Mouse (Mus musculus): ENCODE results near the gene Sdhaf2. TPM values are rescaled to one million over a fixed set of nuclear protein-coding genes. Genes with fewer than 3 reads are reported as not detected.

Gene Sdhaf2
- polyA plus RNA-seq, 1 experiment from 2014 or later: 61.0 TPM

DNA sequence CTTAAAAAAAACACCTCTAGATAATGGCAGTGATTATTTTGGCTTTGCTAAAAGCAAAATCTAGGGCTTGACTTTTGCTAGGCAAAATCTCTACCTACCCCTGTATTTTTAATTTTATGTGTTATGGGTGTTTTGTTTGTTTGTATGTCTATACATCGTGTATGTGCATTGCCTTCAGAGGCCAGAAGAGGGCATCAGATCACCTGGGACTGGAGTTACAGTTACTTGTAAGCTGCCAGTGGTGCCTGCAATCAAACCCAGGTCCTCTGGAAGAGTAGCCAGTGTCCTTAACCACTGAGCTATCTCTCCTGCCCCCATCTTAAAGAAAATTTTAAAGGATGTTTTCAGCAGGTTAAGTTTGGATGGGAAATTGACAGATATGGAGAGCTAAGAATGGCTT lies 4.1 kb upstream of the Sdhaf2 start:
- Histone ChIP-seq H3K9ac (no peak overlapping the region), H3K27me3 (replicated peaks) (no peaks in the 10 kb centered on the region), H3K36me3 (replicated peaks) (peaks cover 38% of the 10 kb centered on the region), H3K4me2 (no peak overlapping the region), H3K9me3 (no peaks in the 10 kb centered on the region), H3K27ac (no peak overlapping the region), H3K4me1 (peaks cover 22% of the 10 kb centered on the region), H3K4me3 (no peak overlapping the region)
- ATAC-seq (replicated peaks): no peak
- WGBS: 100% methylated on average over 1 of the region's 1 CpGs

DNA sequence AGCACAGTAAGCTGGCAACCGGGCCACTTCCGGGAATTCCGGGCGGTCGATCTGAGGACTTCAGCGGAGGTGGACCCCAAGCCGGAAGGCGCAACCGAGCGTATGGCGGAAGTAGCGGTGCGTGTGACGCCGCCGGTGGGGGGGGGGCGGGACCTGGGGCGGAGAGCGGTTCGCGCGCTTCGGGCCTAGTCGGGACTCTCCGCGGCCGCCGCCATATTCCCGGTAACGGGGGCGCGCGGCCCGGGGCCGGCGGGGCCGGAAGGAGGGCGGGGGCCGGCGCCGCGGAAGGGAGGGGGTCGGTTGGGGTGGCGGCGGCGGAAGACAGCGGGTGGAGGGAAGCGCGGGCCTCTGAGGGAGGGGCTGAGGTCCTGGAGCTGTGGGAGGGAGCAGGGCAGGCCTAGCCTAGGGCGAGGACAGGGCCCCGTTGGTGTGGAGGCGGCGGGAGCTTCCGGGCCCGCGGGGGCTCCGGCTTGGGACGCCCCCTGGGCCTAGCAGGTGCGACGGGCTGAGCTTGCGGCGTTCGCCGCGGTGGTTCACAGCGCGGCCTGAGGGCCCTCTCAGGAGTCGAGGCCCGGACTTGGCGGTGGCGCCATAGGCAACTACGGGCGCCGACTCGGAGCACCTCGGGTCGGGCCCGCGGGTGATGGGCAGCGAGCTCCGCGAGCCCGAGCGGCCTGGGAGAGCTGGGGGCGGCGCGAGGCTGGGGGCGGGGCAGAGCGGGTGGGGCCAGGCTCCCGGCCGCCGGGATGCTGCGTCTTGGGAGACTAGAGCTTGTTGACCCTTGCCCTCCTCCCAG lies 638 bp downstream of the Sdhaf2 start, which contains the start of gene Cpsf7:
Gene Cpsf7, plus strand, starts transcription at position 161 of the 796 bp plus-strand sequence.
- no peaks in the 10 kb centered on the region for H3K9me3 ChIP-seq
- WGBS: under 1% methylated on average over 80 of the region's 93 CpGs
- peak within 1 kb of the TSS; percentile 93 for H3K9ac ChIP-seq
- peak within 1 kb of the TSS; percentile 95 for H3K27ac ChIP-seq
- H3K4me1 ChIP-seq: peaks cover 33% of the 10 kb centered on the region
- peak within 1 kb of the TSS; percentile 83 for H3K4me2 ChIP-seq
- ATAC-seq (replicated peaks): peak; percentile 95
- H3K27me3 ChIP-seq (replicated peaks): no peaks in the 10 kb centered on the region
- peak within 1 kb of the TSS; percentile 82 for H3K4me3 ChIP-seq
- H3K36me3 ChIP-seq (replicated peaks): 0 out of 2 replicates have a peak, but pooled peaks cover 7% of the 10 kb centered on the region

DNA sequence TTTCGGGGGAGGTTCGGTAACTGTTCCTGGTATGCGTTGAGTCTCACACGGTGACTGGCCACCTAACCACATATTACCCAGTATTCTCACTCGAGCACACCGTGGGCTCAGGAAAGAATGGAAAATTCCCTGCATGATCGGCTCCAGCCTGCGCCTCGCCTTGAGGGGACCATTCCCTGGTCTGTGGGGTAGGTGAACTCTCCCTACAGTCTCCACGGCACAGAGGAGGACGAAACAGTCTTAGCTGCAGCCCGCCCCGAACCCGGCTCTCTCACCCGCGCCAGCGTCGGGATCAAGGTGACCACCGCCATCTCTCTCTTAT lies 1.2 kb downstream of the Sdhaf2 start:
- Histone ChIP-seq H3K4me2 (peak overlapping the region; percentile 83), H3K36me3 (replicated peaks) (0 out of 2 replicates have a peak, but pooled peaks cover 3% of the 10 kb centered on the region)

DNA sequence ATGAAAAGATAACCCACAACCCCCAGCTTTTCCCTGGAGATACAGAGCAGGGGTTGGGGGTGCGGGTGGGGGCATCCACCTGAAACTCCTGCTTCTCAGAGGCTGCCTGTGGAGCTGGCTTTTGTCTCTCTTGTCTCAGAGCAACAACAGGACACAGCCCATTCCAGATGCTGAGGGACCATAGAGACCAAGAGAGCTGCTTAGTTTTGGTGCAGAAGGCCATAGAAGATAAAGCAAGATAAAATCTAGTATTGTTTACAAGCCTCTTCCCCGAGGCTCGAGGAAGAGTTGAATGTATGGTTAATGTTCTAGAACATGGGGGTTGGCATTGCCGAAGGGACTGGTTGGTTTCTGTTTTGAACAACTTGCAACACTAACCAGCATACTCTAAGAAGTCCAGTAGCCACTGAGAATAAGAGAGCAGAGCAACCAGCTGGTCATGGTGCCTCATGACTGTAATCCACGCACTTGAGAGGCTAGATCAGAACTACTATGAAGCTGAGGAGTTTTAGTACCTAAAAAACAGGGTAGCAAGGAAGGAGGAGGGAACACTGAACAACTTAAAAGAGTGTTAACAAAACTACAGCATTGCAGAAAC lies 2.4 kb downstream of the Sdhaf2 start:
- Histone ChIP-seq H3K4me1 (peaks cover 33% of the 10 kb centered on the region), H3K36me3 (replicated peaks) (0 out of 2 replicates have a peak, but pooled peaks cover 3% of the 10 kb centered on the region), H3K9ac (no peak overlapping the region), H3K4me3 (no peak overlapping the region), H3K4me2 (peak overlapping the region; percentile 83), H3K27me3 (replicated peaks) (no peaks in the 10 kb centered on the region), H3K9me3 (no peaks in the 10 kb centered on the region), H3K27ac (no peak overlapping the region)
- ATAC-seq (replicated peaks): no peak
- WGBS: 88% methylated on average over 5 of the region's 5 CpGs

More for the DNA sequence above, 1.2 kb downstream of the Sdhaf2 start:
- Histone ChIP-seq H3K27me3 (replicated peaks) (no peaks in the 10 kb centered on the region), H3K4me3 (peak overlapping the region; percentile 82), H3K9me3 (no peaks in the 10 kb centered on the region), H3K9ac (peak overlapping the region; percentile 93), H3K4me1 (peaks cover 33% of the 10 kb centered on the region), H3K27ac (peak overlapping the region; percentile 95)
- WGBS: under 1% methylated on average over 19 of the region's 19 CpGs
- no peak; the same call in 1 of the 2 replicates for ATAC-seq (replicated peaks)

DNA sequence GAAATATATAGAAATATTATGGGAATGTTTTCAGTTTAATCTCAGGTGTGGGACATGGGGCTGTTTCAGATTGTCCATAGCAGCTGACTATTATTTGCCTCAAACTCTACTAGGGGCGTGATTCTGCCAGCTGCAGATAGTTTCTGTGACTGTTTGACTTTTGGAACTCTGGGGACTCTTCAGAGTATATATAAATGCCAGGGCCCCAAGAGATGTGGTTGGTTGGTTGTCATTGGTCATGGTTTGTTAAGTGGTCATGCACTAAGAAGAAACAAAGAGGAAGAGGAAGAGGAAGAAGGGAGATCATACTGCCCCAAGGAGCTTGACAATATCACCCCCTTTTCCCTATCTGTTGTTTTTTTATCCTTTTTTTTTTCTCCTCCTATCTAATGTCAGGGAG lies 4.0 kb downstream of the Sdhaf2 start:
- 92% methylated on average over 1 of the region's 1 CpGs for WGBS

DNA sequence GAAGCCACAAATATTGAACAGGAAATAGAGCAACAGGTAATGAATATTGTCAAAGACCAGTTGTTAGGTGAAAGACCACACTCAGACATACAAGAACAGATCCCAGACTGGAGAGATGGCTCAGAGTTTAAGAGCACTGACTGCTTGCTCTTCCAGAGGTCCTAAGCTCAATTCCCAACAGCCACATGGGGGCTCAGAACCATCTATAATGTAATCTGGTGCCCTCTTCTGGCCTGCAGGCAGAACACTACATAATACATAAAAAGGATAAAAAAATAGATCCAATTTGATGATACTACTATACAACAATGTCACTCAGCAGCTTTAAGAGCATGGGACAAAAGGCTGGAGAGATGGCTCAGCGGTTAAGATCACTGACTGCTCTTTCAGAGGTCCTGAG lies 5.6 kb downstream of the Sdhaf2 start:
- H3K4me3 ChIP-seq: no peak overlapping the region
- peaks cover 17% of the 10 kb centered on the region; the same call in 1 of the 2 replicates for H3K36me3 ChIP-seq (replicated peaks)
- no peak overlapping the region for H3K4me2 ChIP-seq
- WGBS: 36% methylated on average over 1 of the region's 1 CpGs
- ATAC-seq (replicated peaks): no peak
- H3K4me1 ChIP-seq: peaks cover 12% of the 10 kb centered on the region
- H3K27ac ChIP-seq: no peak overlapping the region
- H3K9ac ChIP-seq: no peak overlapping the region
- H3K9me3 ChIP-seq: no peaks in the 10 kb centered on the region
- no peaks in the 10 kb centered on the region for H3K27me3 ChIP-seq (replicated peaks)

More for the DNA sequence above, 4.0 kb downstream of the Sdhaf2 start:
- peaks cover 4% of the 10 kb centered on the region; the same call in 1 of the 2 replicates for H3K36me3 ChIP-seq (replicated peaks)
- no peak overlapping the region for H3K9ac ChIP-seq
- H3K27ac ChIP-seq: no peak overlapping the region
- H3K4me2 ChIP-seq: no peak overlapping the region
- no peak overlapping the region for H3K4me3 ChIP-seq
- no peaks in the 10 kb centered on the region for H3K27me3 ChIP-seq (replicated peaks)
- H3K9me3 ChIP-seq: no peaks in the 10 kb centered on the region
- H3K4me1 ChIP-seq: peaks cover 21% of the 10 kb centered on the region
- ATAC-seq (replicated peaks): no peak

DNA sequence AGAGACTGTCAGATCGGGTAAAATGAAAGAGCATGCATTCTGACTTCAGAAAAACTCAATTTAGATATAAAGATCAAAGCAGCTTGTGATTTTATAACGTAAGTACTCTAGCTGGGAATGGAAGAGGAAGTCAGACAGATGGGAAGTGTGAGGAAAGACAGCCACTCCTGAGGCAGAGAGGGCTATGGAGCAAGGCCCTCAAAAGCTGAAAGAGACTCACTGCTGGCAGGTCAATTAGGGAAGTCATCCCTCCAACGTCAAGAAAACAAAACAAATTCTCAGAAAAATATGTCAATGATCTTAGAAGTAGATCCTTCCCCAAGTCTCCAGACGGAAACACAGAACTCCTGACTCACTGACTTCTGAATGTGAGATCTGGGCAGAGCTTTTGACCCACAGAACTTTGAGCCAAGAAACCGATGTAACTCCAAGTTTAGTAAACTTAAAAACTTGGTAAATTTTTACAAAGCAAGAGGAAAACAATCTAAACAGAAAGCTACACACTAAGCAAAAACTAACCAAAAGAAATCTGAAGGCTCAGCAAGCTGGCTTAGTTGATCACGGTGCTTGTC lies 15.1 kb downstream of the Sdhaf2 start:
- Histone ChIP-seq H3K4me2 (no peak overlapping the region), H3K9ac (no peak overlapping the region), H3K27ac (no peak overlapping the region), H3K4me1 (no peaks in the 10 kb centered on the region), H3K36me3 (replicated peaks) (peaks cover 17% of the 10 kb centered on the region; the same call in 1 of the 2 replicates), H3K9me3 (no peaks in the 10 kb centered on the region), H3K4me3 (no peak overlapping the region), H3K27me3 (replicated peaks) (no peaks in the 10 kb centered on the region)
- ATAC-seq (replicated peaks): no peak
- 82% methylated on average over 6 of the region's 6 CpGs for WGBS

DNA sequence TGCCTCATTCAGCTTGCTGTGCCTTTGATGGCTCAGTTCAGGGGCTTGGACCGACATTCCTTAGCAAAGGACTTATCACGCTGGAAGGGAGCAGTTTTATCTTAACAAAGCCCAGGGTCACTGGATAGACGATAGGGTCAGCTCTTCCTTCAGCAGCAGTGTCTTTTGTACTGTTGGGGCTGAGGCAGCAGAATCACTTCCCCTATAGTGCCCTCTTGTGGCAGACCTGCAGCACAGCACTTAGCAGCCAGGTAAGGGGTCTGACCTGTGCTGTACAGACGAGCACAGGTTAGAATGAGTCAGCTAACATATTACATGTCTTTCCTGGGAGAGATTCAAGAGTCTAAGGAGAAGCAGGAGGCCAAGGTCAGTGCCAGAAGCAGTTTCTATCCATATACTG lies 23.4 kb downstream of the Sdhaf2 start:
- WGBS: 1% methylated on average over 4 of the region's 4 CpGs
- Histone ChIP-seq H3K9me3 (no peaks in the 10 kb centered on the region), H3K4me2 (no peak overlapping the region), H3K9ac (no peak overlapping the region), H3K36me3 (replicated peaks) (peaks cover 6% of the 10 kb centered on the region; the same call in 1 of the 2 replicates), H3K4me1 (no peaks in the 10 kb centered on the region), H3K4me3 (no peak overlapping the region), H3K27ac (no peak overlapping the region), H3K27me3 (replicated peaks) (no peaks in the 10 kb centered on the region)
- ATAC-seq (replicated peaks): peak; percentile 87

DNA sequence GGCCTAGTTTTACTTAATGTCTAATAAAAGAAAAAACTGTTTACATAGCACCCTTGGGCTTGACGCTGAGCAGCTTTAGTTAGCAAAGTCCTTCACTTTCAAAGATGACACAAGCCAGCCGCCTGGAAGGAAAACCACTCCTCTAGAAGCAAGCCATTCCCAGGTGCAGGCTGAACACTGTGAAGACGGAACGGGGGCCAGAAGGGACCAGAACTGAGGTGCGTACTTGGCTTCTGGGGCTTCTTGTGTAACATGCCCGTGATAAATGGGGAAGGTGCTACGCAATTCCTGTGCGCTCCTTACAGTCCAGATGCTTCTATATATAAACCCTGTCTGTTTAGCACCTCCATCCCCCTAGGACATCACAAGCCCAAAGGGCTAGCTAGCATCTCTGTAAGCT lies 25.4 kb downstream of the Sdhaf2 start:
- Histone ChIP-seq H3K9ac (no peak overlapping the region), H3K27me3 (replicated peaks) (no peaks in the 10 kb centered on the region), H3K9me3 (no peaks in the 10 kb centered on the region), H3K27ac (no peak overlapping the region), H3K4me1 (no peaks in the 10 kb centered on the region), H3K4me2 (no peak overlapping the region), H3K4me3 (no peak overlapping the region), H3K36me3 (replicated peaks) (peaks cover under 1% of the 10 kb centered on the region; the same call in 1 of the 2 replicates)
- no peak for ATAC-seq (replicated peaks)
- WGBS: 96% methylated on average over 8 of the region's 8 CpGs

DNA sequence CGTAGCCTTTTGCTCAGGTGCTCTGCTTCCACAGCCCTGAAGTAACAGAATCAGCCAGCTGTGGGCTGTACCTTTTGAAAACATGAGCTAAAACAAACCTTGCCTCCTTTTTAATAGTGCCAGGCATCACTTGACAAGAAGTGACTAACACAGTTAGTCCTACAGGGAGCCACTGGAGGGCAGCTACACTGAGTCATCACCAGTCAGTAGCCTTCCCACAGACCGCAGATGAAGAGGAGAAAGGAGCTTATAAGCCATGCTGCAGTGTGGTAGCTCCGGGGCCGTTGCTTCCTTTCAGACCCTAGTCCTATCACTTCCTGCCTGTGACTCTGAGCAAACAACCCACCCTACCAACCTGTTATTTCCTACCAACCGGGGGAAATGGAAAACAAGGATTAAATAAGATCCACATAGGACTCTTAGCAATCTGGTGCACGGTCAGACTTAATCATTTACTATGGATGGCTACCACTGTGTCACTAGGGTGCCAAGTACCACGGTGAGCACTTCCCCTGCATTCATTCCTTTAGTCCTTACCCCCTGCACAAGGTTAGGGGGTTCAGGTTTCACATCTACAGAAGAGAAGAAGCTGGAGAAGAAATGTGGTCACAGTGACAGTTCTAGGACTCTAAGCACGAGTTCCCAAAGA lies 28.3 kb downstream of the Sdhaf2 start:
- 57% methylated on average over 8 of the region's 8 CpGs for WGBS
- H3K4me2 ChIP-seq: no peak overlapping the region
- peak; percentile 41; the same call in 1 of the 2 replicates for ATAC-seq (replicated peaks)
- H3K9ac ChIP-seq: no peak overlapping the region; the same call in 1 of the 2 replicates
- H3K36me3 ChIP-seq (replicated peaks): no peaks in the 10 kb centered on the region; the same call in 1 of the 2 replicates
- no peaks in the 10 kb centered on the region for H3K27me3 ChIP-seq (replicated peaks)
- no peak overlapping the region for H3K4me3 ChIP-seq
- no peaks in the 10 kb centered on the region for H3K9me3 ChIP-seq
- H3K27ac ChIP-seq: peak overlapping the region; percentile 39
- H3K4me1 ChIP-seq: no peaks in the 10 kb centered on the region

DNA sequence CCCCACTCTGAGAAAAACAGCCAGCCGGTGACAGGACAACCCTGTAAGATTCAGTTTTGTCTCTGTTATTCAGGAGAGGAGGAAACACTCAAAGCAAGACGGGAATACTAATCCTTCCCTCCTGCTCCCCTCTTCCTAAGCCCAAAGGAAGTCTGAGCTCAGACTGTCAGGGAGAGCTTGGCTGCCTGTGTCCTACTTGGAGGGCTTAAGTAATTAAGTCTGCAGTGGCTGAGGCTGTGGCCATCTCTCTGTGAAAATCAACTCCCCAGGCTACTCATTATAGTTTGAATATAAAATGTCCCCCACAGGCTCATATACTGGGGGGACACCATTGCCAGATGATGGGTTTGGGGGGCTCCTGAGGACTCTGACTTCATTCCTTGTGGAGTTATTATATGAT lies 29.0 kb downstream of the Sdhaf2 start:
- no peaks in the 10 kb centered on the region for H3K9me3 ChIP-seq
- H3K9ac ChIP-seq: no peak overlapping the region
- peak overlapping the region; percentile 39 for H3K27ac ChIP-seq
- H3K4me1 ChIP-seq: no peaks in the 10 kb centered on the region
- no peaks in the 10 kb centered on the region for H3K27me3 ChIP-seq (replicated peaks)
- WGBS: 36% methylated on average over 2 of the region's 2 CpGs
- ATAC-seq (replicated peaks): peak; percentile 59; the same call in 1 of the 2 replicates
- no peak overlapping the region for H3K4me3 ChIP-seq
- H3K4me2 ChIP-seq: no peak overlapping the region
- no peaks in the 10 kb centered on the region; the same call in 1 of the 2 replicates for H3K36me3 ChIP-seq (replicated peaks)

DNA sequence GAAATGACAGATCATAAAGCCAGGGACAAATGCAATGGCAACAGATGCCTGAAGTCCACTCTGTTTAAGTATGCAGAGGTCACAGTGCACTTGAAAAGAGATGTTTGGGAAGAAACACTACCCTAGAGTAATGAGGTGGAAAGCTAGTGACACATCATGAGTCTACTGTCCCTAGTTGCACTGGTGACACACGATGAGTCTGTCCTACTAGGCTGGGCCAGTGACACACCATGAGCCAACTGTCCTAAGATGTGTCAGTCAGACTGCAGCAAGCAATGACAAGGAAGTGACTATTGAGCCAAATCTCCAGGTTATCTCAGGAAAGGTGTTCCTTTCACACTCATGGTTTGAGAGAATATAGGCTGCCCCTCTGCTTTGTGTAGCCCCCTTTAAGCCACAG lies 30.3 kb downstream of the Sdhaf2 start:
- 89% methylated on average over 1 of the region's 1 CpGs for WGBS
- no peak for ATAC-seq (replicated peaks)
- H3K9ac ChIP-seq: no peak overlapping the region

More for the DNA sequence above, 30.3 kb downstream of the Sdhaf2 start:
- H3K27ac ChIP-seq: no peak overlapping the region
- H3K9me3 ChIP-seq: no peaks in the 10 kb centered on the region
- no peak overlapping the region for H3K4me2 ChIP-seq
- no peak overlapping the region for H3K4me3 ChIP-seq
- H3K4me1 ChIP-seq: no peaks in the 10 kb centered on the region
- no peaks in the 10 kb centered on the region for H3K27me3 ChIP-seq (replicated peaks)
- no peaks in the 10 kb centered on the region for H3K36me3 ChIP-seq (replicated peaks)

Measured in midbrain, embryonic 15.5 days (tissue).